Mouse (Mus musculus) gonadal fat pad, adult 2 months (tissue): ENCODE data around the gene Rab34. TPM values are rescaled to one million over a fixed set of nuclear protein-coding genes. Genes with fewer than 3 reads are reported as not detected.

Experiments
- DNase-seq: peaks from one replicate; pipeline ENCODE4 v3.0.0-alpha.2; 2012; ENCODE audit warnings: low read depth
- polyA plus RNA-seq: library from polyadenylated mRNA; depleted of rRNA; stranded (reverse); fragments of >200 nt; gene quantifications from 2 replicates; pipeline ENCODE4 v1.2.3, GENCODE M21; 2012; rRNA removed

The Rab34 gene
- polyA plus RNA-seq, 1 experiment: 114 TPM

GRCm38 (mm10) chr11:78213086-78213817 lies 25.0 kb downstream of the Rab34 start:
- DNase-seq: no peak

DNA sequence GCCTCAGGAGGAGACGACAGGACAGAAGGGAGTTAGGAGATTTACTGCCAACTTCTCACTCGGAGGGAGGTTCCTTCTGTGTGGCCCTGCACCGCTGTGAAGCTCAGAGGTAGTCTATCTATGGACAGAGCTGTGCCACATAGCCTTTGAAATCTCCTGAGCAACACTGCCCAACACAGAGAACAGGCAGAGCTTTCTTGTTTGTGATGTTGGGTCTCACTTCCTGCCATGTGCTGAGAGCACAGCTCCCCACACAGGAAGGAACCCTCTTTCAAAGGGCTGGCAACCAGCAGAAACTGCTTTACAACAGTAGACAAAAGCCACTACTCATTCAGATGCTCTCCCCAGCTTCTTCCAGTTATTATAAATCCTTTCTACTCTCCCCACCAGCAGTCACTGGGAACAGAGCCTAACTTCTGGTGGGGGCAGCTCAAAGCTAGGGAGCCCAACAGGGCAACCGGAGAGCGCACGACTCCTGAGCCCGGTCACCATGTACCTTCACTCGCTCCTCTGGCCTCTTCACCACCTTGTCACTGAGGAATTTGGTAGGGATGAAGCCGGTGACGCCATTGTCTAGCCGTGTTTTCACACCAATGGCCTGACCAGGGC lies 27.6 kb downstream of the Rab34 start:
- DNase-seq: no peak

GRCm38 (mm10) chr11:78223586-78223985 lies 35.4 kb downstream of the Rab34 start:
- DNase-seq: no peak

DNA sequence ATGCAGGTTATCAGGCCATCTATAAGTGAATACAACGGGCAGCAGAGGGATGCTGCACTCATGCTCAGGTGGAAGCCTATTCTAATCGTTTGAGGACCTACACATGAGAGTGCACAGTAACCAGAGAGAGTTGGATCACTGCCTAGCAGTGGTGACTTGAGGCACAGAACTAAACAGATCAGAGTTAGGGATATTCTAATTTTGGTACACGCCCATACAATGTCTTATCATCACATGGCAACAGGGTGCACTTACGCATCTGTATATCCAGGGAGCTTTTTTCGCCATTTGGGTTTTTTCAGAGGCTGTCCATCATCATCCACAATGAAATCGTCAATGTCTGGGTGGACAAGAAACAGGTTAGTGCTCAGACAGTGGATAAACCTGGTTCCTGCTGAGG lies 43.3 kb downstream of the Rab34 start:
- no peak for DNase-seq

DNA sequence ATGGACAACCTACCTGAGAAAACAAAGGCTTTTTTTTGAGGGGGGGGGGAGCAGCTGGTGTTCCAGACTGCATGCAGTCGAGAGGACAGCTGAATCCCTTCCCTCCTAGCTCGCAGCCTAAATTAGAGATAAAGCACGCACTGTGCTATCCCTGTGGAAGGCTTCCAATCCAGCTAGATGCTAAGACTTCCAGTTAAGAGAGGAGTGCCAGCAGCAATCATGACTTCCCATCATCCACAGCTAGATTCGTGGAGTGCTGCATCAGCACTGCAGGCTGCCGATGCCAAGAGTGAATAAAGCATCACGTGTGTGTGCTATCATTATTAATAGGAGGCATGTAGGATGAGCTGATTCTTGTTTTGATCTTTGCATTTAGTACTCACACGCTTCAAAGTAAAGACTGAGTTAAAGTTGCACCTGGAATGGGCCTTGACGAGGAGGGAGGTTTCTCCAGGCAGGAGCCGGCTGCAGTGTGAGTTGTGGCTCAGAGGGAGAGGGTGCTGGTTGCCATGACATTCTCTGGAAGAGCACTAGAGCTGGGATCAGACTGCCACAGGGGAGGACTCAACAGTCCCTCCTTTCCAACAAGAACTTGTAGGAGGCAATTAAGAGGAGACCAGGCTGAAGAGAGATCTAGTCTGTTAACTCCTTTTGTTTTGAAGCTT lies 52.1 kb downstream of the Rab34 start:
- no peak for DNase-seq

Other genes with a start within 250 kb of the Rab34 start
- gene Phf12, start 205.7 kb upstream of the Rab34 start, polyA plus RNA-seq: 33.5 and 45.5 TPM in 2 replicates
- gene Dhrs13, start 156.2 kb upstream of the Rab34 start, polyA plus RNA-seq: 3.3 TPM in 2 replicates
- gene Flot2, start 150.5 kb upstream of the Rab34 start, polyA plus RNA-seq: 97.0 and 123 TPM in 2 replicates
- 26.2 and 33.1 TPM in 2 replicates for gene Eral1, start 108.0 kb upstream of the Rab34 start, polyA plus RNA-seq
- gene Fam222b, start 93.8 kb upstream of the Rab34 start, polyA plus RNA-seq: 15.7 and 20.7 TPM in 2 replicates
- gene Traf4, start 22.8 kb upstream of the Rab34 start, polyA plus RNA-seq: 34.7 and 38.2 TPM in 2 replicates
- gene Nek8, start 11.8 kb upstream of the Rab34 start, polyA plus RNA-seq: 17.3 and 19.3 TPM in 2 replicates
- 128 and 143 TPM in 2 replicates for gene Tlcd1, start 11.7 kb upstream of the Rab34 start, polyA plus RNA-seq
- gene Rpl23a, start 4.8 kb upstream of the Rab34 start, polyA plus RNA-seq: 284 and 314 TPM in 2 replicates
- gene Proca1, start 5.0 kb downstream of the Rab34 start, polyA plus RNA-seq: 4.6 and 6.2 TPM in 2 replicates
- gene Sdf2, start 57.3 kb downstream of the Rab34 start, polyA plus RNA-seq: 161 and 190 TPM in 2 replicates
- 14.8 and 25.0 TPM in 2 replicates for gene Supt6, start 57.6 kb downstream of the Rab34 start, polyA plus RNA-seq
- gene 2610507B11Rik, start 73.3 kb downstream of the Rab34 start, polyA plus RNA-seq: 99.8 and 106 TPM in 2 replicates
- 0.13 and 0.20 TPM in 2 replicates for gene BC030499, start 102.4 kb downstream of the Rab34 start, polyA plus RNA-seq
- gene Spag5, start 113.1 kb downstream of the Rab34 start, polyA plus RNA-seq: 1.2 and 1.4 TPM in 2 replicates
- 34.4 and 59.8 TPM in 2 replicates for gene Aldoc, start 134.5 kb downstream of the Rab34 start, polyA plus RNA-seq
- gene Pigs, start 140.0 kb downstream of the Rab34 start, polyA plus RNA-seq: 69.5 and 94.1 TPM in 2 replicates
- 84.3 and 193 TPM in 2 replicates for gene Unc119, start 155.1 kb downstream of the Rab34 start, polyA plus RNA-seq
- gene Foxn1, start 198.1 kb downstream of the Rab34 start, polyA plus RNA-seq: not detected in 2 replicates
- gene Slc13a2, start 233.8 kb downstream of the Rab34 start, polyA plus RNA-seq: 8.7 and 12.2 TPM in 2 replicates